Mouse (Mus musculus): ENCODE results near the gene Gm47791.
A peak's percentile ranks its signal among the peaks of the same experiment; 100 is the strongest.

Gm47791 gene

DNA sequence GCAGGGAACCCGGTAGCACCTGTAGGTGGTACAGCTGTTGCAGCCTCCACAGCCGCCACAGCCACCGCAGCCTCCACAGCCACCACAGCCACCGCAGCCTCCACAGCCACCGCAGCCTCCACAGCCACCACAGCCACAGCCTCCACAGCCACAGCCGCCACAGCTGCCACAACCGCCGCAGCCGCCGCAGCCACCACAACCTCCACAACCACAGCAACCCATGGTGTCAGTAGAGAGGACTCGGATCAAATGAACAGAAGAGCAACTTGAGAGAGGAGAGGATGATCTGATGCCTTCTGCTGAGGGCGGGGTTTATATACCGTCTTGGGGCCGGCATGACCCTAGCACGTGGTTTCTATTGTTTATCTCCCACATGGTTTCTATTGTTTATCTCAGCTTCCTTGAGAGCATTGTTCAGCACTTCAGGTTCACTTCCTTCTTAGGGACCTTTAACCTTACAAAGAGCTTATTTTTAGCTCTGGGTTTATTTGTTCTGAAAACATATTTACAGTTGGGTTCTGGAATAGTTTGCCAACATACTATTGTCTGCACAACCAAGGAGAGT, at the start of gene Gm47791:
Gene Gm47791 (minus strand): TSS at position 222 of the 565 bp plus-strand sequence.
- no peak for DNase-seq

- no peak for DNase-seq
Measured at GRCm38 (mm10) chr1:82820626-82821186, 49.7 kb upstream of the Gm47791 start.

GRCm38 (mm10) chr1:82820179-82820578, 49.1 kb upstream of the Gm47791 start:
- no peak for DNase-seq

- DNase-seq: no peak
Measured at GRCm38 (mm10) chr1:82819366-82819765, 48.3 kb upstream of the Gm47791 start.

- DNase-seq: no peak
Measured at GRCm38 (mm10) chr1:82815941-82816716, 45.1 kb upstream of the Gm47791 start.

GRCm38 (mm10) chr1:82811766-82812165, 40.7 kb upstream of the Gm47791 start:
- DNase-seq: no peak

DNA sequence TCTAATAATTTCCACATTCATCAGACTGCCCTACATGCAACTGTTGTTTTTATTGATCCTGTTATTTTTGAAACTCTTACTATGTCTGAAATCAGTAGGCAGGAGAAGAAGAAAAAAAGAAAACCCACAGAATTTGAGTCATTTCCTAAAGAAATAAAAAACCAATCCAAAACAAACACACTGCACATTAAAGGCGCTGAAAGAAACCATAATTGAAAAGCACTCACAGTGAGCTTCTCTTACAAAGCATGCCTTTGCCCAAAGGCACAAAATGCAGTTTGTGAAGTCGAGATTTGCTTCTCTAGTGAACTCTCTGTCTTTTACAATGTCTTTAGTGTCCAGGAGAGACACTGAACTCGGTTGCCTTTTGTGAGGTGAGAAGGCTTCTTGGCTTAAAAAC, 37.5 kb upstream of the Gm47791 start:
- no peak for DNase-seq

DNA sequence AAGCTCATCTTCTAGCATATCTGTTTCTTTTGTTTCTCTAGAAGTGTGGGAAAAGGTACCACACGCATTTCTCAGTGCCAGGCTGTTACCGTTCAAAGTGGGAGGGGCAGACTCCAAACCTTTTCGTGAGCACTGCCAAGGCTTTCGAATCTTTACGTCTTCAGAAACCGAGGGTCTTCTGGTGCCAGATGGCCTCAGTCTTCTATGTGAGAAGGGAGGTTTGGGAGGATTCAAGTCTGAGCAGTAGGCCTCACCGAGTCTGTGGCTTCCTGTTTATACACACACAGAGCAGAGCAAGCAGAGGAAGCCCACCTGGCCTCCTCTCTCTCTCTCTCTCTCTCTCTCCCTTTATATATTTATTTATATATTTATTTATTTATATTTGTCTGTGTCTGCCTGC, 36.2 kb upstream of the Gm47791 start:
- DNase-seq: no peak

GRCm38 (mm10) chr1:82806391-82806790, 35.3 kb upstream of the Gm47791 start:
- DNase-seq: no peak

DNA sequence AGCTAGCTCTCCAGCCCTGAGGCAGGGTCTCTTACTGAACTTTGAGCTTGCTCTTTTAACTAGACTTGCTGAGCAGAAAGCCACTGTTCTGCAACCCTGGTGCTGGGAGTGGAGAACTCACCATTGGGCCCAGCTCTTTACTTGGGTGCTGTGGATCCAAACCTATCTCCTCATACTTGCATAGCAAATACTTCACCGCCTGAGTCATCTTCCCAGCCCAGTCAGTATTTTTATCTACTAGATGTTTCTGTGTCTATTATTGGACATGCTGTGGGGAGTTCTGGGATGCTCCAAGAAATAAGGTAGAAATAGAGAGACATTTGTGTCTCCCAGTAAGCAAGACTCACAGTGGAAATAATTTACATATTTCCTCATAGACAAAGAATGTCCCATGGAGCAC, 33.0 kb upstream of the Gm47791 start:
- DNase-seq: no peak

GRCm38 (mm10) chr1:82803608-82804007, 32.6 kb upstream of the Gm47791 start:
- no peak for DNase-seq

GRCm38 (mm10) chr1:82801105-82801783, 30.2 kb upstream of the Gm47791 start:
- no peak for DNase-seq

GRCm38 (mm10) chr1:82798922-82799321, 27.9 kb upstream of the Gm47791 start:
- DNase-seq: peak; percentile 36

GRCm38 (mm10) chr1:82798304-82798703, 27.3 kb upstream of the Gm47791 start:
- DNase-seq: no peak

- DNase-seq: no peak
Measured at GRCm38 (mm10) chr1:82797088-82797487, 26.0 kb upstream of the Gm47791 start.

GRCm38 (mm10) chr1:82795702-82796443, 24.8 kb upstream of the Gm47791 start:
- DNase-seq: no peak

- no peak for DNase-seq
Measured at GRCm38 (mm10) chr1:82795211-82795610, 24.2 kb upstream of the Gm47791 start.

DNA sequence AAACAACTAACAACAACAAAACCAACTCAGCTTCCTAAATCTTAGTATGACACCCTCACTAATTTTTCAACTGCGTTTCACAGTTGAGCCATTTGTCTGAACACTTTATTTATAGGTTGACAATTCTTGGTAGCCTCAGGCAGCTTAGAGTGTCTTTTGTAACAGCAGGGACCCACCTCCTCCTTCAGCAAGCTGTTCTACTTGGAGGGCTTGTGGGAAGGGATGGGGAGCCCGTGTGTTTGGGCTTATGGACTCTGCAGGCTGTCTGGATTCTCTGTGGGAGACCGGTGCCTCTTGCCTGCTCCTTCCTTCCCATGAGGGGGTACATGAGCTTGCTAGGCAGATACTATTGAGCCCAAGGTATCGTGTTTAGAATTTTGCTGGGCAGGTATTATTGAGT, 22.9 kb upstream of the Gm47791 start:
- DNase-seq: peak; percentile 69

GRCm38 (mm10) chr1:82793110-82793509, 22.1 kb upstream of the Gm47791 start:
- no peak for DNase-seq

DNA sequence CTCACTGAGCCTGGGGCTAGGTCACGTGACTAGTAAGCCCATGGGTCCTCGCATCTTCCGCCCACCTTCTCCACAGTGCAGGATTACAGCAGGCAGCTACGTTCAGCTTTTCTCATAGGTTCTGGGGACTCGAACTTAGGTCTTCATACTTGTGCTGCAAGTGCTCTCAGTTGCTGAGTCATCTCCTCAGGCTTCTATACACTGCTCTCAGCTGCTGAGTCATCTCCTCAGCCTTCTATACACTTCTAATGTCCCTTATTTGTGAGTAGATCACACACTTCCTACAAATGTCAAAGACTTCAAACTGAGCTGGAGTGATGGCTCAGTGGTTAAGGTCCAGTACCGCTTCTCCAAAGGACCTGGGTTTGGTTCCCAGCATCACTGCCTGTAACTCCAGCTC, 21.2 kb upstream of the Gm47791 start:
- DNase-seq: no peak

DNA sequence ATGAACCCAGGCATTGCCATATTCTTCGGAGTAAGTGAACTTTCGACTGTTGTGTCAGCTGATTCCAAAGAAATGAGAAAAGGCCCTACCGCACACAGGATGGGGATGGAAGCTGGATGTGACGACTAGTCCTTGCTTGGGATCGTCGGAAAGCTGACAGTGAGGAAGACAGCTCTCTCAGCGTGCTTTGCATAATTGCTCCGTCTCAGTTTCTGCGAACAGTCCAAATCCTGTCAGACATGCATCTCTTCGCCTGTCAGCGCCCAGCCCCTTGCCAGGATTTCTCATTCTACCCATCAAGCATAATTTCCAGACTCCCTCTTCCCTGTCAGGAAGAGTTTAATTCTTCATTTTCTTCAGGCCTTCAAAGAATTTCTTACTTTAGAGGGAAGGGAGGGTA, 20.1 kb upstream of the Gm47791 start:
- DNase-seq: no peak

- DNase-seq: peak; percentile 85
Measured at GRCm38 (mm10) chr1:82788070-82788469, 17.0 kb upstream of the Gm47791 start.

DNA sequence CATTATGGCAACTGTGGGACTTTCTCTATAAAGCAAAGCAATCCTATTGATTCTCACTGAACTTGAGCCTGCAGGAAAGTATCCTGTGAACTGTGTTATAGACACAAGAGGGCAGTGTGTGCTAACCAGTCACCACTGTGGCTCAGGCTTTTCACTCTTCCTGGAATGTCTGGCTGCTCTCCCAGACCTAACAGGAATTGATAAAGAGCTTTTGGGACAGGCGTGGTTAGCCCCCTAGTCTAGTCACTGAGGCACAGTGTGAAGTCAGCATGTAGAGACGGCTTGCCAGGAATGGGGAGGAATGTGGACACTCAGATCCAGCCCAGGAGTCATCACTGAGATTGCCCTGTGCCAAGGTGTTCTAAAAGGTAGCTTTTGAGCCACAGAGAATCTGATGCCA, 16.4 kb upstream of the Gm47791 start:
- peak; percentile 67 for DNase-seq
